Mouse (Mus musculus) intestine, postnatal 0 days (tissue): Measurements from ENCODE around the gene Gm10352. TPM values are rescaled to one million over a fixed set of nuclear protein-coding genes. Genes with fewer than 3 reads are reported as not detected.
"Not testable (repeated sequence)": the region's sequence is repeated elsewhere in the genome, so short reads cannot be mapped to it uniquely, and the experiment has no call there.

Experiments
- ATAC-seq: fragments of 200-750 bp; cut with Nextera tagmentation; 2 replicates; pipeline ENCODE4 v1.8.0; 2017; ENCODE audit warnings: mild to moderate bottlenecking, moderate TSS enrichment, moderate library complexity
- H3K27ac ChIP-seq: fragments of 300-500 bp; sonication (generic); 2 replicates; pipeline ENCODE4 v1.5.1; 2014; ENCODE audit warnings: mild to moderate bottlenecking, low read depth, low read length, moderate library complexity
- H3K27me3 ChIP-seq: fragments of 300-500 bp; sonication (generic); replicated peaks from 2 replicates; pipeline ENCODE4 v1.6.1; 2014; ENCODE audit warnings: low read length, mixed read lengths; ENCODE audit not compliant: control insufficient read depth, insufficient read depth
- H3K36me3 ChIP-seq: fragments of 300-500 bp; sonication (generic); 2 replicates; pipeline ENCODE4 v1.6.1; 2014; ENCODE audit warnings: mild to moderate bottlenecking, moderate library complexity; ENCODE audit not compliant: control insufficient read depth, insufficient read depth
- H3K4me1 ChIP-seq: fragments of 300-500 bp; sonication (generic); replicated peaks from 2 replicates; pipeline ENCODE4 v1.6.1; 2014; ENCODE audit warnings: antibody characterized with exemption, low read length, mixed read lengths; ENCODE audit not compliant: control insufficient read depth, insufficient read depth
- H3K4me2 ChIP-seq: fragments of 300-500 bp; sonication (generic); replicated peaks from 2 replicates; pipeline ENCODE4 v1.6.1; 2014; ENCODE audit warnings: low read depth, mild to moderate bottlenecking, moderate library complexity
- H3K4me3 ChIP-seq: fragments of 300-500 bp; sonication (generic); 2 replicates; pipeline ENCODE4 v1.5.1; 2014; ENCODE audit warnings: low read depth, low read length
- H3K9ac ChIP-seq: fragments of 300-500 bp; sonication (generic); 2 replicates; pipeline ENCODE4 v1.6.1; 2014; ENCODE audit warnings: mild to moderate bottlenecking, low read depth, low read length
- H3K9me3 ChIP-seq: fragments of 300-500 bp; sonication (generic); 2 replicates; pipeline ENCODE4 v1.6.1; 2016; ENCODE audit warnings: mixed run types; ENCODE audit not compliant: control insufficient read depth
- WGBS: fragments of 180-500 bp; shearing (Covaris S2); extraction: QIAGEN DNeasy Blood & Tissue Kit; methylation state at CpG from one replicate; pipeline ENCODE4 v1.1.7; 2014; 5-methylcytosine and 5-hydroxymethylcytosine counted together
- polyA plus RNA-seq: library from polyadenylated mRNA; unstranded; fragments of >200 nt; fragmentation: Nextera tagmentation; extraction: Ambion mirVana; gene quantifications from 2 replicates; pipeline ENCODE4 v1.2.1, GENCODE M21; 2015

The Gm10352 gene
- polyA plus RNA-seq = not detected in 2 replicates

DNA sequence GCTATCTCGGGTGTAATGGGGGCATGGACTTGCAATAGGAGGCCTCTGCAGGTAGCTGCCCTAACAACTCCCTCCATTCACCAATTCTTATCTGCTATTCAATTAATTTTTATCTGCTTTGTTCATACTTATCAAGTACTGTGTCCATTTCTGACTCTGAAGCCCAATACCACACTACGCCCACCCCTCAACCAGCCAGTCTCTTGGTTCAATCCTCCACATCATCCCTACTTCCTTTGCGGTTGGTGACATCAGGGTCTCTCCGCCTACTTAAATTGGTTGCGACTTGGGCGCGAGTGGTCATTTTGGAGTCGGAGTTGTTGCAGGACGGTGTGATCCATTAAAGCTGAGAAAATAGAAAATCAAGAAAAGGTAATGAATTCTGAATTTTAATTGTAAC is at the start of gene Gm10352:
Gene Gm10352, plus strand, starts transcription at position 301 of the 400 bp plus-strand sequence.
- no CpG with 5 or more reads among the region's 9 CpGs for WGBS

DNA sequence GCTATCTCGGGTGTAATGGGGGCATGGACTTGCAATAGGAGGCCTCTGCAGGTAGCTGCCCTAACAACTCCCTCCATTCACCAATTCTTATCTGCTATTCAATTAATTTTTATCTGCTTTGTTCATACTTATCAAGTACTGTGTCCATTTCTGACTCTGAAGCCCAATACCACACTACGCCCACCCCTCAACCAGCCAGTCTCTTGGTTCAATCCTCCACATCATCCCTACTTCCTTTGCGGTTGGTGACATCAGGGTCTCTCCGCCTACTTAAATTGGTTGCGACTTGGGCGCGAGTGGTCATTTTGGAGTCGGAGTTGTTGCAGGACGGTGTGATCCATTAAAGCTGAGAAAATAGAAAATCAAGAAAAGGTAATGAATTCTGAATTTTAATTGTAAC is 31.5 kb downstream of the Gm10352 start, which contains the start of gene Gm29289:
Gene Gm29289, plus strand, starts transcription at position 301 of the 400 bp plus-strand sequence.
- not testable (repeated sequence) for H3K27me3 ChIP-seq, H3K9me3 ChIP-seq, H3K27ac ChIP-seq, ATAC-seq, H3K4me1 ChIP-seq, H3K4me3 ChIP-seq, H3K4me2 ChIP-seq, H3K36me3 ChIP-seq, H3K9ac ChIP-seq
- no CpG with 5 or more reads among the region's 9 CpGs for WGBS

More for the DNA sequence above, at the start of gene Gm10352:
- H3K4me1 ChIP-seq, H3K27me3 ChIP-seq, H3K27ac ChIP-seq, H3K36me3 ChIP-seq, H3K4me2 ChIP-seq, ATAC-seq, H3K9me3 ChIP-seq, H3K9ac ChIP-seq, H3K4me3 ChIP-seq: not testable (repeated sequence)

Other genes with a start within 250 kb of the Gm10352 start
- gene Sry, start 237.3 kb upstream of the Gm10352 start, polyA plus RNA-seq = not detected in 2 replicates
- not detected in 2 replicates for gene H2al2b, start 180.3 kb upstream of the Gm10352 start, polyA plus RNA-seq
- gene Gm4064, start 104.8 kb upstream of the Gm10352 start, polyA plus RNA-seq = not detected in 2 replicates
- gene Rbmy, start 70.3 kb upstream of the Gm10352 start, polyA plus RNA-seq = not detected in 2 replicates
- gene Gm10256, start 70.3 kb upstream of the Gm10352 start, polyA plus RNA-seq = not detected in 2 replicates
- gene Gm29289, start 31.6 kb downstream of the Gm10352 start, polyA plus RNA-seq = not detected in 2 replicates